Mouse (Mus musculus) kidney, postnatal 0 days (tissue): ENCODE data around the gene Tmem192. TPM values are rescaled to one million over a fixed set of nuclear protein-coding genes. Genes with fewer than 3 reads are reported as not detected.
"Not testable (repeated sequence)": the region's sequence is repeated elsewhere in the genome, so short reads cannot be mapped to it uniquely, and the experiment has no call there.

ENCODE experiments used
- ATAC-seq: fragments of 200-750 bp; cut with Nextera tagmentation; replicated peaks from 2 replicates; pipeline ENCODE4 v1.8.0; 2017; ENCODE audit warnings: low read depth, moderate number of reproducible peaks, moderate TSS enrichment, moderate library complexity; ENCODE audit not compliant: low FRiP score
- DNase-seq: peaks from one replicate; pipeline ENCODE4 v3.0.0-alpha.2; 2016; ENCODE audit warnings: low spot score
- H3K27ac ChIP-seq: fragments of 300-500 bp; sonication (generic); 2 replicates; pipeline ENCODE4 v1.5.1; 2014; ENCODE audit warnings: mild to moderate bottlenecking
- H3K27me3 ChIP-seq: fragments of 300-500 bp; sonication (generic); 2 replicates; pipeline ENCODE4 v1.6.1; 2014; ENCODE audit warnings: low read length, mixed read lengths; ENCODE audit not compliant: insufficient read depth
- H3K36me3 ChIP-seq: fragments of 300-500 bp; sonication (generic); 2 replicates; pipeline ENCODE4 v1.6.1; 2014; ENCODE audit warnings: low read length, mixed read lengths; ENCODE audit not compliant: insufficient read depth
- H3K4me1 ChIP-seq: fragments of 300-500 bp; sonication (generic); replicated peaks from 2 replicates; pipeline ENCODE4 v1.6.1; 2014; ENCODE audit warnings: antibody characterized with exemption, low read length, mixed read lengths; ENCODE audit not compliant: insufficient read depth
- H3K4me2 ChIP-seq: fragments of 300-500 bp; sonication (generic); 2 replicates; pipeline ENCODE4 v1.6.1; 2014; ENCODE audit warnings: mild to moderate bottlenecking, low read length, moderate library complexity, mixed read lengths
- H3K4me3 ChIP-seq: fragments of 300-500 bp; sonication (generic); replicated peaks from 2 replicates; pipeline ENCODE4 v1.5.1; 2014; ENCODE audit warnings: low read depth, low read length
- H3K9ac ChIP-seq: fragments of 300-500 bp; sonication (generic); 2 replicates; pipeline ENCODE4 v1.6.1; 2014; ENCODE audit warnings: low read depth, low read length
- H3K9me3 ChIP-seq: fragments of 300-500 bp; sonication (generic); replicated peaks from 2 replicates; pipeline ENCODE4 v1.6.1; 2016; ENCODE audit warnings: low read length, inconsistent platforms, mixed read lengths
- CTCF ChIP-seq: IDR thresholded peaks from 2 replicates; pipeline ENCODE4 v1.5.1; 2016; ENCODE audit warnings: antibody characterized with exemption, low read depth, mild to moderate bottlenecking, moderate library complexity
- WGBS: fragments of 180-500 bp; shearing (Covaris S2); extraction: QIAGEN DNeasy Blood & Tissue Kit; methylation state at CpG from one replicate; pipeline ENCODE4 v1.1.7; 2014; 5-methylcytosine and 5-hydroxymethylcytosine counted together
- polyA plus RNA-seq: library from polyadenylated mRNA; unstranded; fragments of >200 nt; fragmentation: Nextera tagmentation; extraction: Ambion mirVana; gene quantifications from 2 replicates; pipeline ENCODE4 v1.2.1, GENCODE M21; 2015

Tmem192 gene
- polyA plus RNA-seq, 1 experiment from 2014 or later = 50.0 TPM

- WGBS = 88% methylated on average over 1 of the region's 1 CpGs
- DNase-seq = no peak
- Histone ChIP-seq H3K4me1 (no peaks in the 10 kb centered on the region), H3K27me3 (no peaks in the 10 kb centered on the region), H3K4me2 (peak overlapping the region; percentile 67), H3K9me3 (no peaks in the 10 kb centered on the region), H3K27ac (no peak overlapping the region), H3K9ac (no peak overlapping the region), H3K36me3 (no peaks in the 10 kb centered on the region), H3K4me3 (no peak overlapping the region)
- ATAC-seq = no peak
- TF ChIP-seq CTCF = no peak
These were observed 1.4 kb downstream of the Tmem192 start for GRCm38 (mm10) chr8:64948371-64948770.

DNA sequence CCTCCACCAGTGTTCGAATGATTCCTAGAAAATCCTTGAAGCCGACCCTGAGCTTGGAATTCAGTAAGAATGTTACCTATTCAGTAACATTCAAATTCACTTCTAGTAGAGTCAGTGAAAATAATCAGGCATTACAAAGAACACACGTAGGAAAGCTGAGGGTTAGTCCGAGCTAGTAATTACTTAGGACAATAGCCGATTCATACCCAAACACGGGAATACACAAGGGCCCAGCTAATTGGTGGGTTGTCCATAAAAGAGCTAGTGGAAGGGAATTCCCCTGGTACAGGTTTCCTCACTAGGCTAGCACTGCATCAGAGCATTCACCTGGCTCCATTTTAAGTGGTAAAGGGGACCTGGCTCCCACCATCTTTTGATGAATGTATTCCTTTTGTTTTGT, 5.1 kb downstream of the Tmem192 start:
- Histone ChIP-seq H3K4me1 (no peaks in the 10 kb centered on the region), H3K9ac (no peak overlapping the region), H3K4me2 (no peak overlapping the region), H3K36me3 (no peaks in the 10 kb centered on the region), H3K9me3 (no peaks in the 10 kb centered on the region), H3K27ac (no peak overlapping the region), H3K27me3 (no peaks in the 10 kb centered on the region), H3K4me3 (no peak overlapping the region)
- ATAC-seq = no peak
- 90% methylated on average over 6 of the region's 6 CpGs for WGBS
- no peak for DNase-seq
- no peak for TF ChIP-seq CTCF

- TF ChIP-seq CTCF = no peak
- H3K27ac ChIP-seq = no peak overlapping the region
- H3K36me3 ChIP-seq = 0 out of 2 replicates have a peak, but pooled peaks cover 3% of the 10 kb centered on the region
- H3K9ac ChIP-seq = no peak overlapping the region
- DNase-seq = no peak
- 74% methylated on average over 9 of the region's 9 CpGs for WGBS
- H3K4me3 ChIP-seq = no peak overlapping the region
- H3K4me1 ChIP-seq = no peaks in the 10 kb centered on the region
- no peaks in the 10 kb centered on the region for H3K27me3 ChIP-seq
- H3K9me3 ChIP-seq = no peaks in the 10 kb centered on the region
- no peak for ATAC-seq
- H3K4me2 ChIP-seq = no peak overlapping the region
These were observed 12.0 kb downstream of the Tmem192 start for GRCm38 (mm10) chr8:64959025-64959424.

DNA sequence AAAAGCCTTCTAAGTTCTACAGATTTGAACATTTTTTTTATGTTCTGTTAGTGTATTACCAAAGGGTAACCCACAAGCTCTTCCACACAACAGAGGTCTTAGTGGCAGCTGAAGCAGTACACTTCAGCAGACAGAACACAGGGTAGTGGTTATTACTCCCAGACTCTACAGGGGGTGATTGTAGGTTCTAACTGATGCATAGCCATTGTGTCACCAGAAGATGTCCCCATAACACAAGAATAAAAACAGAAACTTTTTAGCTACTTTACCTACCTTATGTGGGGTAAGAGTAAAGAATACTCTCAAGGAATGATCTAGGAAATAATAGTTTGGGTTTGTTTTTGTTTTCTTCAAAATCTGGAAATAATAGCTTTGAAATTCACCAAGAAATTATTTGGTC, 15.9 kb downstream of the Tmem192 start:
- no peaks in the 10 kb centered on the region for H3K27me3 ChIP-seq
- H3K4me3 ChIP-seq = no peak overlapping the region
- TF ChIP-seq CTCF = peak; percentile 49
- no peak overlapping the region for H3K27ac ChIP-seq
- no peaks in the 10 kb centered on the region for H3K9me3 ChIP-seq
- ATAC-seq = no peak
- peak; percentile 27 for DNase-seq
- H3K4me2 ChIP-seq = no peak overlapping the region
- H3K4me1 ChIP-seq = no peaks in the 10 kb centered on the region
- H3K9ac ChIP-seq = no peak overlapping the region
- 0 out of 2 replicates have a peak, but pooled peaks cover 3% of the 10 kb centered on the region for H3K36me3 ChIP-seq

DNA sequence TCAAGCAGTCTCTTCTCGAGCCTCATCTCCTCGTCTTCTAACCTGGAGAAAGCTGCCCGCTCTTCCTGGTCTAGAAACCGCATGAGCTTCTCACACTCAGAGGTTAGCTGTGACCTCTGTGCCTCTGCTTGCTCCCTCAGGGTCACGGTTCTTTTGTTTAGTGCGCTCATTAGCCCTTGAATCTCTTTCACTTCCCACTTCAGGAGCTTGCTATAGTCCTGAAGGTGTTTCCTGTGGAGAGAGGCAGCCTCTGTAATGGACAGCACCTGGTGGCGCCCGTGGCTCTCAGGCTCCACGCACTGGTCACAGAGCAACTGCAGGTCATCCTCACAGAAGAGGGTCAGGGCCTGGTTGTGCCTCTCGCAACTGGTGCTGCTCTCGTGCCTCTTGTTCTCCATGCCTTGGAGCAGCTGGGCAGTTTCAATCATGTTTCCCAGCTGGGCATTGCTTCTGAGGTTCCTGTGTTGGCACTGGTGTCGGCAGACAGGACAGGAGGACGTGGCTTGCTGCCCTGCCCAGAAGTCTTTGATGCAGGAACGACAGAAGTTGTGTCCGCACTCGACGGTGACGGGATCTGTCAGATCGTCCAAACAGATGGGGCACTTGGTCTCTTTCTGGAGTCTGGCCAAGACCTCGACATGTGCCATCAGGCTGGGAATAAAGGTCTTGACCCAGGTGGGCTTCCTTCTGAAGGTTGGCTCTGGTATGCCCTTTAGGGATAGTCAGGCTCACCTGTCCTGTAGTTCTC, 36.3 kb downstream of the Tmem192 start:
- Histone ChIP-seq H3K4me2 (no peak overlapping the region), H3K27me3 (no peaks in the 10 kb centered on the region), H3K27ac (no peak overlapping the region), H3K4me3 (no peak overlapping the region), H3K4me1 (no peaks in the 10 kb centered on the region), H3K36me3 (no peaks in the 10 kb centered on the region), H3K9me3 (no peaks in the 10 kb centered on the region), H3K9ac (no peak overlapping the region)
- 67% methylated on average over 20 of the region's 20 CpGs for WGBS
- no peak for ATAC-seq
- no peak for TF ChIP-seq CTCF
- DNase-seq = no peak

DNA sequence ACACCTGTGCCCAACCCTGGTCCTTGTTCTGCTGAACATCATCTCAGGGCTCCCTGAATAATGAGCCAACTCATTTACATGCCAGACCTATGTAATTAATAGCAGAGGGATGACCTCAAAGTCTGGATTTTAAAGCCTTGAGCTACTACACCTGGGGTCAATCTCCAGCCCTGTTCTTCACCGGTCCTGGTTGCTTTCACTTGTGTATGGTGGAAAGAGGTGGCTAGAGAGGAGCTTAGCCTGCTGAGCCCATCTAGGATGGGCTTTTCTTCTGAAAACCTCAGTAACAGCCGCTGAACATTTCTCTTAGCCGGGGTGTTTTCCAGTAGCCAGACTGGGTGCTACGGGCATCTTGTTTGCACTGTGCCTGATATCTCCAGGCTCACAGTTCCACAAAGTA, 40.7 kb downstream of the Tmem192 start, which contains the start of gene Trim75:
Trim75 (minus strand) TSS at position 101 of the 400 bp plus-strand sequence.
- 81% methylated on average over 4 of the region's 4 CpGs for WGBS
- no peaks in the 10 kb centered on the region for H3K27me3 ChIP-seq
- no peak within 1 kb of the TSS for H3K4me2 ChIP-seq
- ATAC-seq (no peak), DNase-seq (no peak)
- no peak within 1 kb of the TSS for H3K9ac ChIP-seq
- no peak within 1 kb of the TSS for H3K4me3 ChIP-seq
- H3K9me3 ChIP-seq = no peaks in the 10 kb centered on the region
- H3K27ac ChIP-seq = no peak within 1 kb of the TSS
- H3K4me1 ChIP-seq = no peaks in the 10 kb centered on the region
- no peaks in the 10 kb centered on the region for H3K36me3 ChIP-seq
- no peak for TF ChIP-seq CTCF

- Histone ChIP-seq H3K4me1 (no peaks in the 10 kb centered on the region), H3K4me2 (no peak overlapping the region), H3K9me3 (no peaks in the 10 kb centered on the region), H3K9ac (no peak overlapping the region), H3K27ac (no peak overlapping the region), H3K4me3 (no peak overlapping the region), H3K36me3 (no peaks in the 10 kb centered on the region), H3K27me3 (no peaks in the 10 kb centered on the region)
- DNase-seq (no peak), ATAC-seq (no peak)
- WGBS = 84% methylated on average over 4 of the region's 4 CpGs
- no peak for TF ChIP-seq CTCF
These were observed 51.9 kb downstream of the Tmem192 start for GRCm38 (mm10) chr8:64998806-64999365.

GRCm38 (mm10) chr8:65007616-65008015, 60.6 kb downstream of the Tmem192 start:
- not testable (repeated sequence) for H3K27me3 ChIP-seq, DNase-seq, H3K27ac ChIP-seq, H3K36me3 ChIP-seq, ATAC-seq, H3K4me3 ChIP-seq, H3K4me1 ChIP-seq, H3K9ac ChIP-seq, H3K4me2 ChIP-seq, H3K9me3 ChIP-seq
- 75% methylated on average over 6 of the region's 6 CpGs for WGBS
